Mouse (Mus musculus) T-helper 1 cell (primary cell): ENCODE measurements at regions not wholly inside any gene's neighbourhood (a gene's known extent, or its start where the extent isn't known, plus 50 kb on each side); places are given as distances from the start of the nearest gene placed in this dataset.

Experiments used
- in situ Hi-C: fragments of 300-600 bp; cut with MboI, MseI; formaldehyde crosslinking; loops from one replicate; pipeline ENCODE4 v1.15.1; 2025; ENCODE audit warnings: high pct_unique_total_duplicates

- in situ Hi-C loops = no loop called here
Measured at GRCm38 (mm10) chr12:54327483-54327882, 123.8 kb upstream of the Egln3 start.

- in situ Hi-C loops = no loop called here
Measured at GRCm38 (mm10) chr12:54326571-54326970, 122.9 kb upstream of the Egln3 start.

GRCm38 (mm10) chr12:54320533-54320932 lies 116.9 kb upstream of the Egln3 start:
- in situ Hi-C loops = no loop called here

GRCm38 (mm10) chr12:54316980-54317471 lies 113.4 kb upstream of the Egln3 start:
- in situ Hi-C loops = no loop called here

- in situ Hi-C loops = no loop called here
Measured at GRCm38 (mm10) chr12:54316066-54316567, 112.5 kb upstream of the Egln3 start.

- in situ Hi-C loops = loop anchor here (5.0 kb wide), 1 partner anchor 112 kb away; the partner anchor contains the start of gene Egln3
Measured at GRCm38 (mm10) chr12:54314153-54314552, 110.5 kb upstream of the Egln3 start.

- in situ Hi-C loops = loop anchor here (5.0 kb wide), 1 partner anchor 111 kb away; the partner anchor contains the start of gene Egln3
Measured at GRCm38 (mm10) chr12:54313211-54313845, 109.7 kb upstream of the Egln3 start.

GRCm38 (mm10) chr12:54312522-54313210 lies 109.0 kb upstream of the Egln3 start:
- in situ Hi-C loops = loop anchor here (5.0 kb wide), 1 partner anchor 110 kb away; the partner anchor contains the start of gene Egln3

GRCm38 (mm10) chr12:54311896-54312521 lies 108.3 kb upstream of the Egln3 start:
- in situ Hi-C loops = loop anchor here (5.0 kb wide), 1 partner anchor 110 kb away; the partner anchor contains the start of gene Egln3

GRCm38 (mm10) chr12:54309874-54310273 lies 106.2 kb upstream of the Egln3 start:
- in situ Hi-C loops = loop anchor here (5.0 kb wide), 1 partner anchor 108 kb away; the partner anchor contains the start of gene Egln3

GRCm38 (mm10) chr12:54309219-54309618 lies 105.6 kb upstream of the Egln3 start:
- in situ Hi-C loops = no loop called here

- in situ Hi-C loops = no loop called here
Measured at GRCm38 (mm10) chr12:54305135-54305630, 101.5 kb upstream of the Egln3 start.

GRCm38 (mm10) chr12:54303746-54304145 lies 100.1 kb upstream of the Egln3 start:
- in situ Hi-C loops = no loop called here

- in situ Hi-C loops = no loop called here
Measured at GRCm38 (mm10) chr12:54299506-54299905, 95.8 kb upstream of the Egln3 start.

- in situ Hi-C loops = loop anchor here (5.0 kb wide), 1 partner anchor 76 kb away; no protein-coding TSS in a partner anchor
Measured at GRCm38 (mm10) chr12:54293248-54293647, 89.6 kb upstream of the Egln3 start.

- in situ Hi-C loops = loop anchor here (5.0 kb wide), 1 partner anchor 73 kb away; no protein-coding TSS in a partner anchor
Measured at GRCm38 (mm10) chr12:54290311-54290710, 86.7 kb upstream of the Egln3 start.

- in situ Hi-C loops = no loop called here
Measured at GRCm38 (mm10) chr12:54288747-54289146, 85.1 kb upstream of the Egln3 start.

GRCm38 (mm10) chr12:54288041-54288502 lies 84.4 kb upstream of the Egln3 start:
- in situ Hi-C loops = no loop called here

GRCm38 (mm10) chr12:54286911-54287819 lies 83.5 kb upstream of the Egln3 start:
- in situ Hi-C loops = no loop called here

GRCm38 (mm10) chr12:54283646-54284045 lies 80.0 kb upstream of the Egln3 start:
- in situ Hi-C loops = no loop called here
